Mouse (Mus musculus) ES-Bruce4 (cell line): ENCODE results near the gene Kcnmb1. TPM values are rescaled to one million over a fixed set of nuclear protein-coding genes. Genes with fewer than 3 reads are reported as not detected.

Experiments used
- H3K27ac ChIP-seq: 2 replicates; pipeline ENCODE4 v1.5.1; 2012; ENCODE audit warnings: low read length, inconsistent platforms; ENCODE audit not compliant: insufficient read depth
- H3K27me3 ChIP-seq: 2 replicates; pipeline ENCODE4 v1.6.1; 2012; ENCODE audit warnings: mild to moderate bottlenecking, low read length, inconsistent platforms; ENCODE audit not compliant: control insufficient read depth, poor library complexity, insufficient read depth, severe bottlenecking
- H3K36me3 ChIP-seq: 2 replicates; pipeline ENCODE4 v1.6.1; 2012; ENCODE audit warnings: inconsistent platforms, mild to moderate bottlenecking, low read length, moderate library complexity; ENCODE audit not compliant: control insufficient read depth, poor library complexity, insufficient read depth, severe bottlenecking
- H3K4me1 ChIP-seq: one replicate; pipeline ENCODE4 v1.8.1; 2011; ENCODE audit warnings: low read length; ENCODE audit not compliant: control insufficient read depth, insufficient read depth
- H3K4me3 ChIP-seq: 2 replicates; pipeline ENCODE4 v1.5.1; 2011; ENCODE audit warnings: low read depth, mild to moderate bottlenecking, low read length
- H3K9ac ChIP-seq: 2 replicates; pipeline ENCODE4 v1.6.1; 2012; ENCODE audit warnings: low read depth, mild to moderate bottlenecking, inconsistent platforms; ENCODE audit not compliant: poor library complexity, severe bottlenecking
- H3K9me3 ChIP-seq: replicated peaks from 2 replicates; pipeline ENCODE4 v1.6.1; 2012; ENCODE audit warnings: mild to moderate bottlenecking, low read length, inconsistent platforms; ENCODE audit not compliant: control insufficient read depth, poor library complexity, insufficient read depth, severe bottlenecking
- CTCF ChIP-seq: IDR thresholded peaks from one replicate; pipeline ENCODE4 v1.8.1; 2011; ENCODE audit warnings: low read depth, low read length
- EP300 ChIP-seq: IDR thresholded peaks from 2 replicates; pipeline ENCODE4 v1.6.1; 2011; ENCODE audit warnings: low read depth, low read length; ENCODE audit not compliant: insufficient read depth
- POLR2A ChIP-seq: IDR thresholded peaks from one replicate; pipeline ENCODE4 v1.8.1; 2011; ENCODE audit warnings: low read length; ENCODE audit not compliant: insufficient read depth
- polyA plus RNA-seq: library from polyadenylated mRNA; stranded (reverse); fragments of >200 nt; gene quantifications from 2 replicates; pipeline ENCODE4 v1.2.4, GENCODE M21; 2011; ENCODE audit warnings: low read depth; ENCODE audit not compliant: missing spikeins, insufficient read depth, insufficient read length

Gene Kcnmb1
- polyA plus RNA-seq, 1 experiment: not detected

DNA sequence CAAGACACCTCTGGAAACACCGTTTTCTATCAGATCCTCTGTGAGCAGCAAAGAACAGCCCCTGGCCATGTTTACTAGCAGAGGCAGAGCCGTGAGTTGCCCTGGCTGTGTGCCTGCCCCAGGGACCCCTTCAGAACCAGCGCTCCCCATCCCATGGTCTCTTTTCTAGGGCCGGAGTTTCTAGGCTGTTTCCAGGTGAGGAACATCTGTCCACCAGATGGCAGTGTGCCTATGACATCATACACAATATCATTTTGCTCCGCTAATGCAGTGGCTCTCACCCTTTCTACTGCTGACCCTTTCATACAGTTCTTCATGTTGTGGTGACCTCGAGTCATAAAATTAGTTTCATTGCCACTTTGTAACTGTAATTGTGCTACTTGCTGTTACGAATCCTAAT, 34.2 kb upstream of the Kcnmb1 start:
- Histone ChIP-seq H3K4me3 (no peak overlapping the region), H3K27me3 (no peaks in the 10 kb centered on the region), H3K27ac (no peak overlapping the region), H3K9ac (no peak overlapping the region), H3K4me1 (no peaks in the 10 kb centered on the region), H3K36me3 (no peaks in the 10 kb centered on the region), H3K9me3 (no peaks in the 10 kb centered on the region)
- TF ChIP-seq EP300 (no peak), CTCF (peak; percentile 27)

DNA sequence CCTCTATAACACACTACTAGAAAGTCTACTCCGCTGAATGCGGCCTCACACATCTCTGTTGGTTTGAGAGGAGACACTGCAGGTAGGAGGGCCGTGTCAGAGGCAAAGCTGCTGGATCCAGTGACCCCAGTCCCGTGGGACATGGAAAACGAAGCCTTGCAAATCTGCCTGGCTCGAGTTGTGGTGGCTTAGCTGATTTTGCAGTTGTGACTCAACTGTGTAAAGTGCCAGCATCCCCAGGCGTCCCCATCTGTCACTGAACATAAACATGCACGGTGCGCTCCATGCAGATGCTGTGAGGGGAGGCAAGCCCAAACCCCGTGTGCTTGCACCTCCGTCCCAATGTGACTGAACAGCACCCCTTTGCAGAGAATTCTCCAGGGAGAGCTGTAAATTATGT, 33.4 kb upstream of the Kcnmb1 start:
- Histone ChIP-seq H3K4me3 (no peak overlapping the region), H3K9ac (no peak overlapping the region), H3K27me3 (no peaks in the 10 kb centered on the region), H3K27ac (no peak overlapping the region), H3K4me1 (no peaks in the 10 kb centered on the region), H3K9me3 (no peaks in the 10 kb centered on the region), H3K36me3 (no peaks in the 10 kb centered on the region)
- TF ChIP-seq EP300 (no peak), POLR2A (no peak), CTCF (no peak)

DNA sequence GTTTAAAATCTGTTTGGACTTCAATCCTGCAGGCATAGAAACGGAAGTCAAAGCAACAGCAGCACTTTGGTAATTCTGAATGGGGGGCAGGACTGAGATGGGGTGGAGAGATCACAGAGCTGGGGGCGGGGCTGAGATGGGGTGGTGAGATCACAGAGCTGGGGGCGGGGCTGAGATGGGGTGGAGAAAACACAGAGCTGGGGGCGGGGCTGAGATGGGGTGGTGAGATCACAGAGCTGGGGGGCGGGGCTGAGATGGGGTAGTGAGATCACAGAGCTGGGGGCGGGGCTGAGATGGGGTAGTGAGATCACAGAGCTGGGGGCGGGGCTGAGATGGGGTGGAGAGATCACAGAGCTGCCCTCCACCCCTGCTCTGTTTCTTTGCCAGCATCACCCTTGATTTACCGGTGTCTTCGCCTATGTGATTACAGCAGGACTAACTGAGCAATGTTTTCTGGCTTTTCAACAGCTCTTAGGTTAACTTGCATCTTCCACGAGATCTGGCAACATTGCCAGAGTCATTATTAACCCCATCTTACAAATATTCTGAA, 30.9 kb upstream of the Kcnmb1 start:
- no peaks in the 10 kb centered on the region for H3K9me3 ChIP-seq
- H3K4me1 ChIP-seq: no peaks in the 10 kb centered on the region
- H3K9ac ChIP-seq: no peak overlapping the region
- H3K27me3 ChIP-seq: no peaks in the 10 kb centered on the region
- no peak overlapping the region for H3K4me3 ChIP-seq
- TF ChIP-seq POLR2A (no peak), EP300 (no peak), CTCF (no peak)
- no peak overlapping the region for H3K27ac ChIP-seq
- H3K36me3 ChIP-seq: no peaks in the 10 kb centered on the region

DNA sequence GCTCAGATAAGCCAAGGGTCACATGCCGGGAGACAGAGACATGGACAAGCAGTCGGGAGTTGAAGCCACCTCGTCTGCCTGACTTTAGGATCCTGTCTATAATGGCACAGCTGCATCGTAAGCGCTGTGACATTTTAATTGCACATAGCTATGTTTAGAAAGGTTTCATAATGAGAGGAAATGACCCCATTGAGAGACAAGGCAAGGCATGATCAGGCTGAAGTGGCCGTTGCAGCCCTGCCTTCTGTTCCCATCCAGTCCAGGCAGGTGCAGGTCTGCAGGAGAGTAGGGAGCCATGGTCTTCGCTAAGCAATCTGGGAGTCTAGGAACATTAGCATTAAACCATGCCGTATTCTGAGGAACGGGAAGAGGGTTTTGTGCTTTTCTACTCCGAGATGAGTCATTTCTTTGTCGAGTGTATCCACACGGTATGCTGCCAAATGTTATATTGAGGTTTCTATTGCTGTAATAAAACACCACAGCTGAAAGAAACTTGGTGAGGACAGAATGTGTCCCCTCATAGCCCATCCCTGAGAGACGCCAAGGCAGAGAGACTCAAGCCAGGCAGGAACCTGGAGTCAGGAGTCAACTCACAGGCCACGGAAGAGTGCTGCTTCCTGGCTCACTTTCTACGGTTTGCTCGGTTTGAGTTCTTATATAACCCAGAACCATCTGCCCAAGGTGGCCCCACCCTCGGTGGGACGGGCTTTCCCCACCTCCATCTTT, 30.3 kb upstream of the Kcnmb1 start:
- Histone ChIP-seq H3K36me3 (no peaks in the 10 kb centered on the region), H3K4me3 (no peak overlapping the region), H3K27me3 (no peaks in the 10 kb centered on the region), H3K9me3 (no peaks in the 10 kb centered on the region), H3K9ac (no peak overlapping the region), H3K27ac (no peak overlapping the region), H3K4me1 (no peaks in the 10 kb centered on the region)
- TF ChIP-seq POLR2A (no peak), CTCF (no peak), EP300 (no peak)

DNA sequence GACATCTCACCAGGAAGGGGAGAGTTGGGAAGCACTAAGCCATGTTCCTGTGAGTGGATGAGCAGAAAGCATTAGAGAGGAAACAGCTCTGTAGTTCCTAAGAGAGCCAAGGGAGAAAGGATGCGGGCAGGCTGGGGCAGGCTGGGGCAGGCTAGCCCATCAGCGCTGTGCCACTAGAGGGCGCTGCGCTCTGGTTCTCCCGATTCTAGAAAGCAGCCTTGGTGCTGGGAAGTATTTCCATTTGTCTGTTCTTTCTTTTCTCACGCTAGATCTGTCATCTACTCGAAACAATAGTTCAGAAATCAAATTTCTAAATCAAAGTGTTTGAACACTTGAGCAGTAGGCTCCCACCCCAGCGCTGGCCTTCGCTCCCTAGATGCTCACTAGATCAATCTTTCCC, 28.5 kb upstream of the Kcnmb1 start:
- Histone ChIP-seq H3K27ac (no peak overlapping the region), H3K4me3 (no peak overlapping the region), H3K9me3 (no peaks in the 10 kb centered on the region), H3K36me3 (no peaks in the 10 kb centered on the region), H3K27me3 (no peaks in the 10 kb centered on the region), H3K4me1 (no peaks in the 10 kb centered on the region), H3K9ac (no peak overlapping the region)
- TF ChIP-seq CTCF: peak; percentile 89
- TF ChIP-seq POLR2A: no peak
- TF ChIP-seq EP300: no peak

DNA sequence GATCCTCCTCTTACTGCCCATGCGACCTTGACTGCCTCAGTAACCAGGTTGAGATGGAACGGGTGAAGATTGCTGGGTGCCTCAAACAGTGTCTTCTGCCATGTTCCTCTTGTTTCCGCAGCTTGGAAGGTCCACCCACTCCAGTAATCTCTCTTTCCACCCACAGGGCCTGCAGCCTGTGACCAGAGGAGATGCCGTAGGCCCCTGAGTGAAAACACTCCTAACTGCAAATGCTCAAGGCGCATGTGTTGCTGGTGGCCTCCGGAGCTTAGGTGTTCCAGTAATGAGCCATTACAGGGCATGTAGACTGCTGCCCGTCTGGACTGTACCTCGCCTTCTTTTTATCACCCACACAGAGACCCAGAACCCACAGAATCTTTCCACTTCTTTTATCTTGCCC, 25.2 kb upstream of the Kcnmb1 start:
- H3K27ac ChIP-seq: no peak overlapping the region
- H3K9ac ChIP-seq: no peak overlapping the region
- H3K4me1 ChIP-seq: no peaks in the 10 kb centered on the region
- TF ChIP-seq EP300 (no peak), CTCF (no peak), POLR2A (no peak)
- H3K9me3 ChIP-seq: no peaks in the 10 kb centered on the region
- H3K27me3 ChIP-seq: no peaks in the 10 kb centered on the region
- H3K4me3 ChIP-seq: no peak overlapping the region
- no peaks in the 10 kb centered on the region for H3K36me3 ChIP-seq
